Mouse (Mus musculus) limb, embryonic 11.5 days (tissue): Measurements from ENCODE around the gene Afmid. TPM values are rescaled to one million over a fixed set of nuclear protein-coding genes. Genes with fewer than 3 reads are reported as not detected.
"Not testable (repeated sequence)": the region's sequence is repeated elsewhere in the genome, so short reads cannot be mapped to it uniquely, and the experiment has no call there.

ENCODE experiments used
- ATAC-seq: fragments of 200-750 bp; cut with Nextera tagmentation; 2 replicates; pipeline ENCODE4 v1.8.0; 2017; ENCODE audit warnings: low read depth; ENCODE audit not compliant: insufficient number of reproducible peaks, low FRiP score, low TSS enrichment
- DNase-seq: peaks from one replicate; pipeline ENCODE4 v3.0.0-alpha.2; 2015; ENCODE audit warnings: low spot score
- H3K27ac ChIP-seq: fragments of 300-500 bp; sonication (generic); replicated peaks from 2 replicates; pipeline ENCODE4 v1.5.1; 2014; ENCODE audit warnings: low read depth, mild to moderate bottlenecking, low read length
- H3K27me3 ChIP-seq: fragments of 300-500 bp; sonication (generic); 2 replicates; pipeline ENCODE4 v1.6.1; 2014; ENCODE audit warnings: mild to moderate bottlenecking, low read length, mixed read lengths; ENCODE audit not compliant: control insufficient read depth, insufficient read depth
- H3K36me3 ChIP-seq: fragments of 300-500 bp; sonication (generic); 2 replicates; pipeline ENCODE4 v1.6.1; 2014; ENCODE audit warnings: mild to moderate bottlenecking, low read length, moderate library complexity, mixed read lengths; ENCODE audit not compliant: control insufficient read depth, insufficient read depth
- H3K4me1 ChIP-seq: fragments of 300-500 bp; sonication (generic); 2 replicates; pipeline ENCODE4 v1.6.1; 2014; ENCODE audit warnings: low read length, mixed read lengths; ENCODE audit not compliant: control insufficient read depth, insufficient read depth
- H3K4me2 ChIP-seq: fragments of 300-500 bp; sonication (generic); 2 replicates; pipeline ENCODE4 v1.6.1; 2014; ENCODE audit warnings: low read depth, mild to moderate bottlenecking, moderate library complexity; ENCODE audit not compliant: severe bottlenecking
- H3K4me3 ChIP-seq: fragments of 300-500 bp; sonication (generic); 2 replicates; pipeline ENCODE4 v1.5.1; 2014; ENCODE audit warnings: low read depth, low read length
- H3K9ac ChIP-seq: fragments of 300-500 bp; sonication (generic); 2 replicates; pipeline ENCODE4 v1.6.1; 2014; ENCODE audit warnings: mild to moderate bottlenecking, low read length
- H3K9me3 ChIP-seq: fragments of 300-500 bp; sonication (generic); 2 replicates; pipeline ENCODE4 v1.6.1; 2016; ENCODE audit warnings: low read length; ENCODE audit not compliant: control insufficient read depth
- WGBS: fragments of 180-500 bp; shearing (Covaris S2); extraction: QIAGEN DNeasy Blood & Tissue Kit; methylation state at CpG from one replicate; pipeline ENCODE4 v1.1.7; 2014; 5-methylcytosine and 5-hydroxymethylcytosine counted together
- polyA plus RNA-seq: library from polyadenylated mRNA; unstranded; fragments of >200 nt; fragmentation: Nextera tagmentation; extraction: Ambion mirVana; gene quantifications from 2 replicates; pipeline ENCODE4 v1.2.1, GENCODE M21; 2014

Gene Afmid
- polyA plus RNA-seq, 1 experiment from 2014 or later = 3.2 TPM

DNA sequence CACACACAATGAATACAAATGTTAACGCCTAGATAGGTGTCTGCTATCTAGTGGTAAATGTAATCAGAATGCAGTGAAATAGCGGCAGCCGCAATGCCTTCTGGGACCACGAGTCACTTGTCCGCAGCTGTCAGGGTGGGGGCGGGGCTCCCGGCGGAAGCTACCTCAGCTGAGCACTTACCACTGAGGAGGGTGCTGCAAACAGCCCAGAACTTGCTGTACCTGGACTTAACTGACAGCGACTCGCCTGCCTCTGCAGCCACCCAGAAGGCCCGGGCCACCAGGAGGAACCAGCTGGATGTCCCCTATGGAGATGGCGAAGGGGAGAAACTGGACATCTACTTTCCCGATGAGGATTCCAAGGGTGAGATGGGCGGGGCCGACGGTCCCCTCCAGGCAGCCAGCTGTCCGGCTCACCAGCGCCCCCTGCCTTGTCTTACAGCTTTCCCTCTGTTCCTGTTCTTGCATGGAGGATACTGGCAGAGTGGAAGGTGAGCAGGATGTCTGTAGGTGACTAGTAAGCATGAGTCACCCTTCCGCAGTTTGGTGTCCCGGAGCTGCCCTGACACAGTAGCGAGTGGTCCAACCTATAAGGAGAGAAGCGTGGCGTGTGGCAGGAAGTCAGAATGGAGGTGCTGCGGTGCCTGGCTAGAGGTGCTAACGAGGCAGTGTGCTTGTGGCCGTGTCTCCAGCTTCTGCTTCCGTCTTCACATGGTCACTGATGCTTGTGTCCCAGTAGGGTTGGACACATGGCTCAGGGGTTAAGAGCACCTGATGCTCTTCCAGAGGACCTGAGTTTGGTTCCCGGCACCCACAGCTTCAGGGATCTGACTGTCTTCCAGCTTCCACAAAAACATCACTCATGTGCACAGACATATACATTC is 6.6 kb downstream of the Afmid start:
- Histone ChIP-seq H3K4me2 (peak overlapping the region; percentile 41; the same call in 1 of the 2 replicates), H3K27ac (no peak overlapping the region), H3K36me3 (no peaks in the 10 kb centered on the region), H3K9me3 (no peaks in the 10 kb centered on the region), H3K27me3 (no peaks in the 10 kb centered on the region), H3K4me3 (0 out of 2 replicates have a peak overlapping the region, but pooled peaks have one; percentile 7), H3K9ac (no peak overlapping the region), H3K4me1 (no peaks in the 10 kb centered on the region; the same call in 1 of the 2 replicates)
- DNase-seq (peak; percentile 86), ATAC-seq (no peak)
- WGBS = 20% methylated on average over 28 of the region's 28 CpGs

- H3K27ac ChIP-seq, H3K36me3 ChIP-seq, H3K9ac ChIP-seq, H3K4me3 ChIP-seq, H3K27me3 ChIP-seq, ATAC-seq, H3K9me3 ChIP-seq, H3K4me1 ChIP-seq, DNase-seq, H3K4me2 ChIP-seq: not testable (repeated sequence)
- 93% methylated on average over 4 of the region's 6 CpGs for WGBS
Measured at GRCm38 (mm10) chr11:117833509-117833908, 7.8 kb downstream of the Afmid start.

DNA sequence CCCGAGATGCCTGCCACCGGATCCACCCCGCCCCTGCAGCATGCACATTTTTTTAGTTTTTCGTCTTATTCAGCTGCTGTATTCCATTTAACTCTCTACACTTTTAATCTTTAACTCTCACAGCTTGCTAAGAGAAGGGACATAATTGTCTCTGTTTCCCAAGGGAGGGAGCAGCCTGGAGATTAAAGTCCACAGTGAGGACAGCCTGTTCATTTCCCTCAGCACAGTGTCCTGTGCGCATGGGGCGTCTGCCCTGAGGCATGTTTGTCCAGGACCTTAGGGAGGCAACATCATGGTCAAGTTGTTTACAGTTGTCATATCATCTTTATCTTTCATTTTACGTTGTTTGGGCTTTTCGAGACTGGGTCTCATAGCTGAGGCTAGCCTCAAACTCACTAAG is 8.4 kb downstream of the Afmid start:
- WGBS = 94% methylated on average over 8 of the region's 8 CpGs

GRCm38 (mm10) chr11:117836306-117836705 is 10.6 kb downstream of the Afmid start:
- 35% methylated on average over 13 of the region's 13 CpGs for WGBS
- no peak overlapping the region; the same call in 1 of the 2 replicates for H3K4me2 ChIP-seq
- ATAC-seq = no peak

More for the DNA sequence above, 8.4 kb downstream of the Afmid start:
- Histone ChIP-seq H3K27me3 (no peaks in the 10 kb centered on the region), H3K27ac (no peak overlapping the region), H3K36me3 (no peaks in the 10 kb centered on the region), H3K9ac (no peak overlapping the region), H3K9me3 (no peaks in the 10 kb centered on the region), H3K4me1 (no peaks in the 10 kb centered on the region; the same call in 1 of the 2 replicates), H3K4me2 (no peak overlapping the region), H3K4me3 (no peak overlapping the region)
- ATAC-seq (no peak), DNase-seq (no peak)

DNA sequence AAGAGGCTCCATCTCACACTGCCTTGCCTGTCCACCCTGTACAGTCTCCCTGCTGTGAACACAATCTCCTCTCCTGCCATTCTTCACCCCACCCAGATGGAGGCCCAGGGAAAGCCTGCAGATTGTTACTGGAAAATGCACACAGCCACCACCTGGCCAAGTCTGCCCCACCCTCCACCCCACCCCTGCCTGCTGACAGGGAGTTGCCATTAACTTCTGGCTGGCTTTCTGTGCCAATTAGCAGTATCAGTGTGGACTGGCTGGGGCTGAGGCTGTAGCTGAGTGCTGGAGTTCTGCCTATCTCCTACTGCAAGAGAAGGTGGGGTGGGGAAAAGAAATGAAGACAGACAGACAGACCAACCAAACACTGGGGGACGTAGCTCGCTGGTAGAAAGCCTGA is 12.8 kb downstream of the Afmid start:
- ATAC-seq (no peak), DNase-seq (no peak)
- no peak overlapping the region for H3K27ac ChIP-seq

More at GRCm38 (mm10) chr11:117836306-117836705, 10.6 kb downstream of the Afmid start:
- H3K36me3 ChIP-seq = no peaks in the 10 kb centered on the region
- peak; percentile 33 for DNase-seq
- no peaks in the 10 kb centered on the region for H3K27me3 ChIP-seq
- no peak overlapping the region for H3K4me3 ChIP-seq
- no peak overlapping the region for H3K27ac ChIP-seq
- no peaks in the 10 kb centered on the region; the same call in 1 of the 2 replicates for H3K4me1 ChIP-seq
- no peaks in the 10 kb centered on the region for H3K9me3 ChIP-seq
- no peak overlapping the region for H3K9ac ChIP-seq

GRCm38 (mm10) chr11:117839021-117839420 is 13.3 kb downstream of the Afmid start:
- no peak for ATAC-seq
- no peak overlapping the region for H3K27ac ChIP-seq
- 75% methylated on average over 1 of the region's 1 CpGs for WGBS

More for the DNA sequence above, 12.8 kb downstream of the Afmid start:
- Histone ChIP-seq H3K4me1 (no peaks in the 10 kb centered on the region), H3K27me3 (no peaks in the 10 kb centered on the region), H3K9me3 (no peaks in the 10 kb centered on the region), H3K36me3 (no peaks in the 10 kb centered on the region), H3K4me3 (no peak overlapping the region), H3K9ac (no peak overlapping the region), H3K4me2 (no peak overlapping the region)
- 69% methylated on average over 2 of the region's 2 CpGs for WGBS

GRCm38 (mm10) chr11:117840910-117841309 is 15.2 kb downstream of the Afmid start:
- WGBS = 48% methylated on average over 1 of the region's 1 CpGs
- H3K4me1 ChIP-seq = no peaks in the 10 kb centered on the region
- no peak overlapping the region for H3K9ac ChIP-seq
- H3K27me3 ChIP-seq = no peaks in the 10 kb centered on the region
- no peak overlapping the region for H3K4me2 ChIP-seq
- H3K36me3 ChIP-seq = no peaks in the 10 kb centered on the region
- H3K9me3 ChIP-seq = no peaks in the 10 kb centered on the region
- H3K4me3 ChIP-seq = no peak overlapping the region
- ATAC-seq = no peak
- no peak for DNase-seq
- H3K27ac ChIP-seq = no peak overlapping the region

More at GRCm38 (mm10) chr11:117839021-117839420, 13.3 kb downstream of the Afmid start:
- H3K36me3 ChIP-seq = no peaks in the 10 kb centered on the region
- DNase-seq = no peak
- H3K9ac ChIP-seq = no peak overlapping the region
- no peak overlapping the region for H3K4me2 ChIP-seq
- no peak overlapping the region for H3K4me3 ChIP-seq
- no peaks in the 10 kb centered on the region for H3K9me3 ChIP-seq
- no peaks in the 10 kb centered on the region for H3K27me3 ChIP-seq
- no peaks in the 10 kb centered on the region for H3K4me1 ChIP-seq

DNA sequence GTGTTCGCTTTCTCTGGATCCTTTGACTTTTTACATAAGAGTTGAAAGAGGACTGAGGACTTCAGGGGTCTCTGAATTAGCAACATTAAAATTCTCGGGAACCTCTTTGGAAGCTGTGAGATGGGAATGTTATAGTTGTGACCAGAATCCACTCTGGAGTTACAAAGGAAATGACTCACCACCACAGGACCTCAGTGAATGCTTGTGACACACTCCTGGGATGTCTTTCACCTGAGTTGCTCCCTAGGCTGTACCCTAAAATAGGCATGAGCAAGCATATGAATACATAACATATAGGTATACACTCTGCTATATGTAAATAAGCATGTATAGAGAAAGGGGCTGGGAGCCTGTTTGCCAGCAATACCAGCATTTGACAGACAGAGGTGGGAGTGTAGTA is 17.7 kb downstream of the Afmid start:
- no peak overlapping the region for H3K9ac ChIP-seq
- H3K27me3 ChIP-seq = no peaks in the 10 kb centered on the region
- H3K4me1 ChIP-seq = 0 out of 2 replicates have a peak, but pooled peaks cover 3% of the 10 kb centered on the region
- H3K27ac ChIP-seq = no peak overlapping the region
- no peak overlapping the region for H3K4me2 ChIP-seq
- H3K36me3 ChIP-seq = no peaks in the 10 kb centered on the region
- 89% methylated on average over 2 of the region's 2 CpGs for WGBS
- H3K4me3 ChIP-seq = no peak overlapping the region
- no peaks in the 10 kb centered on the region for H3K9me3 ChIP-seq
- ATAC-seq = no peak
- no peak for DNase-seq
